Mouse (Mus musculus) thymus, adult 2 months (tissue): ENCODE data around the gene Il21r. TPM values are rescaled to one million over a fixed set of nuclear protein-coding genes. Genes with fewer than 3 reads are reported as not detected.

Experiments
- DNase-seq: peaks from one replicate; pipeline ENCODE4 v3.0.0; 2021
- H3K27ac ChIP-seq: fragments of 200-500 bp; 2 replicates; pipeline ENCODE4 v1.5.1; 2012; ENCODE audit warnings: low read length, control low read depth; ENCODE audit not compliant: control insufficient read depth, insufficient read depth
- H3K27me3 ChIP-seq: fragments of 200-500 bp; 2 replicates; pipeline ENCODE4 v1.6.1; 2012; ENCODE audit warnings: mild to moderate bottlenecking, low read length, moderate library complexity, mixed read lengths; ENCODE audit not compliant: control insufficient read depth, insufficient read depth
- H3K36me3 ChIP-seq: fragments of 200-500 bp; 2 replicates; pipeline ENCODE4 v1.6.1; 2012; ENCODE audit warnings: mild to moderate bottlenecking, low read length, moderate library complexity; ENCODE audit not compliant: control insufficient read depth, insufficient read depth
- H3K4me1 ChIP-seq: fragments of 200-500 bp; replicated peaks from 2 replicates; pipeline ENCODE4 v1.6.1; 2012; ENCODE audit warnings: low read length; ENCODE audit not compliant: control insufficient read depth, insufficient read depth
- H3K4me3 ChIP-seq: fragments of 200-500 bp; 2 replicates; pipeline ENCODE4 v1.5.1; 2012; ENCODE audit warnings: mild to moderate bottlenecking, low read length, control low read depth, moderate library complexity; ENCODE audit not compliant: control insufficient read depth, insufficient read depth
- CTCF ChIP-seq: fragments of 200-500 bp; IDR thresholded peaks from 2 replicates; pipeline ENCODE4 v1.5.1; 2012; ENCODE audit warnings: mild to moderate bottlenecking, control low read depth, low read length, moderate library complexity, borderline replicate concordance; ENCODE audit not compliant: control insufficient read depth, poor library complexity, insufficient read depth; ENCODE audit errors: extremely low read depth
- POLR2A ChIP-seq: fragments of 200-500 bp; IDR thresholded peaks from 2 replicates; pipeline ENCODE4 v1.6.1; 2012; ENCODE audit warnings: mild to moderate bottlenecking, low read length, control low read depth, moderate library complexity; ENCODE audit not compliant: control insufficient read depth, poor library complexity, insufficient read depth; ENCODE audit errors: extremely low read depth
- WGBS: fragments of 180-500 bp; shearing (Covaris S2); methylation state at CpG from one replicate; pipeline ENCODE4 v1.1.7; 2018; 5-methylcytosine and 5-hydroxymethylcytosine counted together
- polyA plus RNA-seq: library from polyadenylated mRNA; depleted of rRNA; stranded (reverse); fragments of >200 nt; gene quantifications from 2 replicates; pipeline ENCODE4 v1.2.3, GENCODE M21; 2012

The Il21r gene
- polyA plus RNA-seq, 1 experiment, result 188 TPM

GRCm38 (mm10) chr7:125606265-125607164 lies 3.3 kb downstream of the Il21r start:
- no peak for TF ChIP-seq CTCF
- no peak for TF ChIP-seq POLR2A
- peak overlapping the region; percentile 77 for H3K4me3 ChIP-seq
- no peaks in the 10 kb centered on the region for H3K27me3 ChIP-seq
- 43% methylated on average over 2 of the region's 2 CpGs for WGBS
- peaks cover 5% of the 10 kb centered on the region; the same call in 1 of the 2 replicates for H3K36me3 ChIP-seq
- peak overlapping the region; percentile 96 for H3K27ac ChIP-seq
- DNase-seq, result no peak
- peaks cover 66% of the 10 kb centered on the region for H3K4me1 ChIP-seq

DNA sequence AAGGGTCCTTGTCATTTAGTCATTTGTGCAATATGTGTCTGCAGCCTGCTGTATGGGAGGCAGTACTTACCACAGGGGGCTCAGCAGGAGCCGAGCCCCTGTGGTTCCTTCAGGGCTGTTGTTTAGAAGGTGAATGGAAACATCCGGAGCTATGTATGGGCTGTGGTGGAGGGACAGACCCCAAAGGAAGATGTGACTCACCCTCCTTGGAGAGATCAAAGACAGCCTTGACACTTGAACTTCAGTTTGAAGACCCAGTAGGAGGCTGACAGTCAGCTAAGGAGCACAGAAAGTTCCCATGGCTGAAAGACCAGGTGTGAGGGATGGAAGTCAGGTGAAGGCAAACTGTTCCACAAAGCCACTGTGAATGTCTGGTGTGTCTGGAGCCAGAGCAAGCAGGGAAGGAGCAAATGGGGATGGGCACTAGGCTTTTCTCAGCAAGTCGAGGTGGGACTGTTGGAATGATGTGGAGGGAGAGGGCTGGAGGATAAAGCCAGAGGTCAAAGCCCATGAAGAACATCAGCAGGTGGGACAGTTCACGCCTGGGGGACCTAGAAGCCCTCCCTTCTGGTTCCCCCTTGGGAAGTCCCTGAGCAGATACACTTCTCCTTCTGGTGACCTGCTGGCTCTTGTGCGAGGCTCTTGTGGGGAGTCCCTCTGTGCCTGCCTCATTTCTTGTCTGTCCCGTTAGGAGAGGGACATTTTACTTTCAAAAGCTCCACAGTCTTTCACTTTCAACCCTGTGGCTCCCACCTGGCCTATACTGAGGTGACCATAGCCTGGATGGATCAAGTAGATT lies 4.4 kb downstream of the Il21r start:
- 11% methylated on average over 6 of the region's 6 CpGs for WGBS

DNA sequence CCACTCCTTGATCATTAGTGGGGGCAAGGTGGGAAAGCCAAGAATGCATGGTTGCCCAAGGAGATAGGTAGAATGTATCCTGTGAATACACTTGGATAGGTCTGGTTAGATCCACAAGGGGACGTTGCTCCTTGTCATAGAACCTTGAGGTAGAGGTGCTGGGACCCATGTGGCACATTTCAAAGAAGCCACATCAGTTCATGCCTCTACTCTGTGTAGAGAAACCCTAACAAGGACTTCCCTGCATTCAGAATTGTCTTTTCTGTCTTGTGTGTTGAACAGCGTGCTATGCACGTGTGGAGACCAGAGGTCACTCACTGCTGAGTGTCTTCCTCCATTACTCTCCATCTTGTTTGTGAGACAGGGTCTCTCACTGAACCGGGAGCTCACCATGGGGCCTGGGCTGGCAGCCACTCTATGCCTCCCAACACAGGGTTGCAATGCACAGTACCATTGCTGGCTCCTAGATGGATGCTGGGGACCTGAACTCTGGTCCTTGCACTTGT lies 5.0 kb downstream of the Il21r start:
- H3K27ac ChIP-seq, result peak overlapping the region; percentile 96
- peaks cover 52% of the 10 kb centered on the region for H3K4me1 ChIP-seq
- no peak for DNase-seq
- H3K4me3 ChIP-seq, result no peak overlapping the region
- no peaks in the 10 kb centered on the region for H3K27me3 ChIP-seq
- WGBS, result 22% methylated on average over 4 of the region's 4 CpGs
- TF ChIP-seq CTCF (no peak), POLR2A (no peak)
- peaks cover 5% of the 10 kb centered on the region; the same call in 1 of the 2 replicates for H3K36me3 ChIP-seq

More for the DNA sequence above, 4.4 kb downstream of the Il21r start:
- DNase-seq, result peak; percentile 69
- Histone ChIP-seq H3K36me3 (peaks cover 5% of the 10 kb centered on the region; the same call in 1 of the 2 replicates), H3K27ac (peak overlapping the region; percentile 96), H3K27me3 (no peaks in the 10 kb centered on the region), H3K4me3 (peak overlapping the region; percentile 10), H3K4me1 (peaks cover 58% of the 10 kb centered on the region)
- TF ChIP-seq POLR2A (peak; percentile 36; the same call in 1 of the 2 replicates), CTCF (no peak)

- Histone ChIP-seq H3K27me3 (no peaks in the 10 kb centered on the region), H3K4me3 (no peak overlapping the region), H3K36me3 (peaks cover 5% of the 10 kb centered on the region; the same call in 1 of the 2 replicates), H3K27ac (no peak overlapping the region), H3K4me1 (peaks cover 5% of the 10 kb centered on the region; the same call in 1 of the 2 replicates)
- no peak for DNase-seq
- 76% methylated on average over 5 of the region's 5 CpGs for WGBS
- no peak for TF ChIP-seq POLR2A
- no peak for TF ChIP-seq CTCF
These were observed 10.3 kb downstream of the Il21r start for GRCm38 (mm10) chr7:125613579-125613978.

DNA sequence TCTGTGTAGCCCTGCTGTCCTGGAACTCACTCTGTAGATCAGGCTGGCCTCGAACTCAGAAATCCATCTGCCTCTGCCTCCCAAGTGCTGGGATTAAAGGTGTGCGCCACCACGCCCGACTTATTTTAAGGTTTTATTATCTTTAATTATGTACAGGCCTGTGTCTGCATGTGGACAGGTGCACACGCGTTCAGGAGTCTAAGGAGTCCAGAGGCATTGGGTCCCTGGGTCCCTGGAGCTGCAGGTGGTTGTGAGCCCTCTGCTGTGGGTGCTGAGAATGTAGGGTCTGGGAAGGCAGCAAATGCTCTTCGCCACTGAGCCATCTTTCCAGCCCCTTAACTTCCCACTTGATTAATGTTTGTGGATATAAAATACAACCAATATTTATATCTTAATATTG lies 12.2 kb downstream of the Il21r start:
- TF ChIP-seq POLR2A, result no peak
- Histone ChIP-seq H3K27ac (no peak overlapping the region), H3K4me1 (peaks cover 9% of the 10 kb centered on the region), H3K4me3 (no peak overlapping the region), H3K27me3 (no peaks in the 10 kb centered on the region), H3K36me3 (no peaks in the 10 kb centered on the region; the same call in 1 of the 2 replicates)
- no peak for DNase-seq
- 92% methylated on average over 7 of the region's 7 CpGs for WGBS

GRCm38 (mm10) chr7:125618016-125618415 lies 14.8 kb downstream of the Il21r start:
- H3K27me3 ChIP-seq, result no peaks in the 10 kb centered on the region
- no peak for TF ChIP-seq POLR2A
- no peak overlapping the region for H3K27ac ChIP-seq
- no peak for DNase-seq
- 0 out of 2 replicates have a peak, but pooled peaks cover 4% of the 10 kb centered on the region for H3K36me3 ChIP-seq
- peaks cover 28% of the 10 kb centered on the region for H3K4me1 ChIP-seq
- 65% methylated on average over 7 of the region's 7 CpGs for WGBS
- H3K4me3 ChIP-seq, result no peak overlapping the region
